Mouse (Mus musculus) heart, postnatal 0 days (tissue): ENCODE measurements around the gene Aoah. TPM values are rescaled to one million over a fixed set of nuclear protein-coding genes. Genes with fewer than 3 reads are reported as not detected.

Experiments
- ATAC-seq: fragments of 200-750 bp; cut with Nextera tagmentation; 2 replicates; pipeline ENCODE4 v1.8.0; 2017; ENCODE audit warnings: low read depth, moderate number of reproducible peaks, moderate library complexity; ENCODE audit not compliant: insufficient read depth
- DNase-seq: peaks from one replicate; pipeline ENCODE4 v3.0.0-alpha.2; 2016; ENCODE audit warnings: low spot score
- H3K27ac ChIP-seq: fragments of 300-500 bp; sonication (generic); 2 replicates; pipeline ENCODE4 v1.5.1; 2014; ENCODE audit warnings: low read depth, mild to moderate bottlenecking
- H3K27me3 ChIP-seq: fragments of 300-500 bp; sonication (generic); 2 replicates; pipeline ENCODE4 v1.6.1; 2014; ENCODE audit warnings: low read length, mixed read lengths; ENCODE audit not compliant: control insufficient read depth, insufficient read depth
- H3K36me3 ChIP-seq: fragments of 300-500 bp; sonication (generic); replicated peaks from 2 replicates; pipeline ENCODE4 v1.6.1; 2014; ENCODE audit warnings: low read length, mixed read lengths; ENCODE audit not compliant: control insufficient read depth, insufficient read depth
- H3K4me1 ChIP-seq: fragments of 300-500 bp; sonication (generic); 2 replicates; pipeline ENCODE4 v1.6.1; 2014; ENCODE audit warnings: antibody characterized with exemption; ENCODE audit not compliant: control insufficient read depth, insufficient read depth
- H3K4me2 ChIP-seq: fragments of 300-500 bp; sonication (generic); 2 replicates; pipeline ENCODE4 v1.6.1; 2014; ENCODE audit warnings: low read depth, mild to moderate bottlenecking, low read length, moderate library complexity
- H3K4me3 ChIP-seq: fragments of 300-500 bp; sonication (generic); 2 replicates; pipeline ENCODE4 v1.5.1; 2014; ENCODE audit warnings: low read depth, low read length
- H3K9ac ChIP-seq: fragments of 300-500 bp; sonication (generic); replicated peaks from 2 replicates; pipeline ENCODE4 v1.6.1; 2014; ENCODE audit warnings: low read depth, low read length, mixed read lengths
- H3K9me3 ChIP-seq: fragments of 300-500 bp; sonication (generic); replicated peaks from 2 replicates; pipeline ENCODE4 v1.6.1; 2016; ENCODE audit warnings: low read length; ENCODE audit not compliant: control insufficient read depth
- CTCF ChIP-seq: IDR thresholded peaks from 2 replicates; pipeline ENCODE4 v1.5.1; 2016; ENCODE audit warnings: antibody characterized with exemption, control low read depth, low read depth
- EP300 ChIP-seq: IDR thresholded peaks from 2 replicates; pipeline ENCODE4 v1.6.1; 2016; ENCODE audit warnings: antibody characterized with exemption, low read depth
- WGBS: fragments of 180-500 bp; shearing (Covaris S2); extraction: QIAGEN DNeasy Blood & Tissue Kit; methylation state at CpG from one replicate; pipeline ENCODE4 v1.1.7; 2014; 5-methylcytosine and 5-hydroxymethylcytosine counted together
- polyA plus RNA-seq: library from polyadenylated mRNA; unstranded; fragments of >200 nt; fragmentation: Nextera tagmentation; extraction: Ambion mirVana; gene quantifications from 2 replicates; pipeline ENCODE4 v1.2.1, GENCODE M21; 2015
- total RNA-seq: library from RNA; depleted of rRNA; stranded (reverse); fragments of >200 nt; gene quantifications from 2 replicates; pipeline ENCODE4 v1.2.3, GENCODE M21; 2014; ENCODE audit warnings: low replicate concordance; rRNA removed

Aoah gene
- total RNA-seq: 0.80 and 1.5 TPM in 2 replicates
- polyA plus RNA-seq: 0.46 and 0.52 TPM in 2 replicates

DNA sequence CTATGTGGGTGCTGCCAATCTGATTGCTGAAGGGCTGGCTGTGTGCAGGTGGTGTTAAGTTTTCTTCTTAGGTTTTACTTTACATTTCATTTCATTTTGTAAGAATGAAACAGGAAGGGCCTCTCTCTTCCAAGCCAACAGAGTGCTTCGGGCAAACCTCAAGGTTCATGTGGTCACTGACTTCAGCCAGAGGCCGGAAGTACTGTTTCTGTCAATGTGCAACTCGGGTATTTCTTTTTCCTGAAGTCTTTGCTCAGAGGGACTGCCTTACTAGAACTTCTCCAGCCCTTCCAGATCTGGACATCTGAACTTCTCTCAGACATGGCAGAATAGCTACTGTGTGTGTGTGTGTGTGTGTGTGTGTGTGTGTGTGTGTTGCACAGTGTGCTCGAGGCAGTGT is at the start of gene Aoah:
Aoah (plus strand) TSS at position 213 of the 400 bp plus-strand sequence.
- Histone ChIP-seq H3K4me3 (no peak within 1 kb of the TSS), H3K9me3 (no peaks in the 10 kb centered on the region), H3K27ac (no peak within 1 kb of the TSS), H3K9ac (no peak within 1 kb of the TSS), H3K36me3 (no peaks in the 10 kb centered on the region), H3K4me2 (no peak within 1 kb of the TSS), H3K27me3 (no peaks in the 10 kb centered on the region), H3K4me1 (no peaks in the 10 kb centered on the region)
- DNase-seq: no peak
- TF ChIP-seq EP300: no peak
- no peak for TF ChIP-seq CTCF
- no peak for ATAC-seq
- 53% methylated on average over 4 of the region's 4 CpGs for WGBS

DNA sequence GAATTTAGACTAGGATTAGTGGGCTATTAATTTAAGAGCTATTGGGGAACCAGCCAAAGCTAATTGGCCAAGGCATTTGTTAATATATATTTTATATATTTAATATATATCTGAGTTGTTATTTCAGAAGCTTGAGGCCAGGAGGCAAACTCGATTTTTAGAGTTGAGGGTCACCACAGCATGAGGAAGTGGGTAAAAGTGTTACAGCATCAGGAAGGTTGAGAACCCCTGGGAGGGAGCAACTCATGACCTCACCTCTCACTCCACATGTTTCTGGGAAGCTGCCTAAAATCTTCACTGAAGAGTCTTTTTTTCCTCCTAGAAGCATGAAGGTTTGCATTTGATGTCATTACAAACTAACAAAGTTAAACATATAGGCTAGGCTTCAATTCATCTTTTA is 39.1 kb upstream of the Aoah start:
- WGBS: 42% methylated on average over 1 of the region's 1 CpGs
- TF ChIP-seq CTCF (no peak), EP300 (no peak)
- H3K9me3 ChIP-seq: no peaks in the 10 kb centered on the region
- no peaks in the 10 kb centered on the region for H3K27me3 ChIP-seq
- ATAC-seq: no peak
- no peak overlapping the region for H3K4me3 ChIP-seq
- H3K4me2 ChIP-seq: no peak overlapping the region
- no peak overlapping the region for H3K27ac ChIP-seq
- no peak for DNase-seq
- no peaks in the 10 kb centered on the region for H3K4me1 ChIP-seq
- H3K36me3 ChIP-seq: no peaks in the 10 kb centered on the region
- H3K9ac ChIP-seq: no peak overlapping the region

- 64% methylated on average over 5 of the region's 5 CpGs for WGBS
- DNase-seq (no peak), ATAC-seq (no peak)
- no peak overlapping the region for H3K4me2 ChIP-seq
- H3K27ac ChIP-seq: no peak overlapping the region
- H3K36me3 ChIP-seq: no peaks in the 10 kb centered on the region
- H3K9me3 ChIP-seq: no peaks in the 10 kb centered on the region
- no peaks in the 10 kb centered on the region for H3K4me1 ChIP-seq
- no peak overlapping the region for H3K9ac ChIP-seq
- H3K4me3 ChIP-seq: no peak overlapping the region
- TF ChIP-seq EP300 (no peak), CTCF (no peak)
- no peaks in the 10 kb centered on the region for H3K27me3 ChIP-seq
These were observed 10.3 kb upstream of the Aoah start for GRCm38 (mm10) chr13:20783648-20784047.

GRCm38 (mm10) chr13:20784060-20784459 is 9.9 kb upstream of the Aoah start:
- Histone ChIP-seq H3K27me3 (no peaks in the 10 kb centered on the region), H3K4me1 (no peaks in the 10 kb centered on the region), H3K36me3 (no peaks in the 10 kb centered on the region), H3K4me2 (no peak overlapping the region), H3K9me3 (no peaks in the 10 kb centered on the region), H3K9ac (no peak overlapping the region), H3K4me3 (no peak overlapping the region), H3K27ac (no peak overlapping the region)
- TF ChIP-seq CTCF (no peak), EP300 (no peak)
- DNase-seq: no peak
- no peak for ATAC-seq
- WGBS: 82% methylated on average over 6 of the region's 6 CpGs

- no peaks in the 10 kb centered on the region for H3K36me3 ChIP-seq
- no peak overlapping the region for H3K9ac ChIP-seq
- WGBS: 86% methylated on average over 7 of the region's 7 CpGs
- DNase-seq (no peak), ATAC-seq (no peak)
- no peak overlapping the region for H3K4me3 ChIP-seq
- H3K27ac ChIP-seq: no peak overlapping the region
- H3K4me1 ChIP-seq: no peaks in the 10 kb centered on the region
- TF ChIP-seq CTCF (no peak), EP300 (no peak)
- H3K4me2 ChIP-seq: no peak overlapping the region
- H3K9me3 ChIP-seq: no peaks in the 10 kb centered on the region
- H3K27me3 ChIP-seq: no peaks in the 10 kb centered on the region
These were observed 8.0 kb upstream of the Aoah start for GRCm38 (mm10) chr13:20785960-20786359.

- TF ChIP-seq EP300: no peak
- TF ChIP-seq CTCF: no peak
- H3K4me3 ChIP-seq: no peak overlapping the region
- 76% methylated on average over 1 of the region's 1 CpGs for WGBS
- ATAC-seq (no peak), DNase-seq (no peak)
- H3K4me1 ChIP-seq: no peaks in the 10 kb centered on the region
- no peaks in the 10 kb centered on the region for H3K27me3 ChIP-seq
- H3K9ac ChIP-seq: no peak overlapping the region
- no peak overlapping the region for H3K4me2 ChIP-seq
- H3K36me3 ChIP-seq: no peaks in the 10 kb centered on the region
- no peak overlapping the region for H3K27ac ChIP-seq
- no peaks in the 10 kb centered on the region for H3K9me3 ChIP-seq
These were observed 7.1 kb upstream of the Aoah start for GRCm38 (mm10) chr13:20786825-20787245.
